In genomic region chr5:3376167-3376566, GRCm38 (mm10) we compare ENCODE assay signal across 21 mouse cellular contexts. TPM values are rescaled to one million over a fixed set of nuclear protein-coding genes. Genes with fewer than 3 reads are reported as not detected.
DNase-seq lines count a peak whose midpoint lies in the region; ATAC-seq lines count a peak whose summit lies in the region.
"Had no signal": no experiment of that assay in that cellular context is flagged by ENCODE, and none has a peak within 500 bp of the region (broad histone marks: within the 10 kb centered on the region; RNA-seq: fewer than 3 reads in every experiment).

No protein-coding gene starts in this region.

- no peak overlapping the region for H3K4me2 ChIP-seq in kidney, embryonic 16.5 days (replicated peaks; ENCODE audit: low read depth, low read length)
- no peak overlapping the region for H3K4me2 ChIP-seq in kidney, embryonic 14.5 days (replicated peaks; ENCODE audit: low read depth, low read length)
- no peak overlapping the region for H3K4me2 ChIP-seq in intestine, embryonic 16.5 days (ENCODE audit: low read depth, low read length)
- H3K4me2 ChIP-seq: embryonic facial prominence, embryonic 12.5 days; forebrain, embryonic 15.5 days; hindbrain, embryonic 14.5 days had no signal

- H3K4me1 ChIP-seq in kidney, embryonic 16.5 days (ENCODE audit: insufficient read depth, low read length): 0 out of 2 replicates have a peak, but pooled peaks cover 6% of the 10 kb centered on the region
- no peaks in the 10 kb centered on the region for H3K4me1 ChIP-seq in kidney, embryonic 14.5 days (ENCODE audit: control insufficient read depth, insufficient read depth, low read length)
- peaks cover 3% of the 10 kb centered on the region; the same call in 1 of the 2 replicates for H3K4me1 ChIP-seq in intestine, embryonic 16.5 days (ENCODE audit: control insufficient read depth, insufficient read depth, low read length)
- H3K4me1 ChIP-seq in midbrain, embryonic 10.5 days: no peaks in the 10 kb centered on the region
- H3K4me1 ChIP-seq: forebrain, embryonic 15.5 days; hindbrain, embryonic 10.5 days had no signal

- H3K9me3 ChIP-seq in kidney, embryonic 16.5 days (ENCODE audit: low read length): no peaks in the 10 kb centered on the region
- H3K9me3 ChIP-seq in kidney, embryonic 14.5 days (ENCODE audit: control insufficient read depth, low read length): no peaks in the 10 kb centered on the region
- no peaks in the 10 kb centered on the region for H3K9me3 ChIP-seq in intestine, embryonic 16.5 days (ENCODE audit: control insufficient read depth, low read length)
- H3K9me3 ChIP-seq in midbrain, embryonic 10.5 days (replicated peaks): no peaks in the 10 kb centered on the region
- H3K9me3 ChIP-seq: embryonic facial prominence, embryonic 12.5 days; forebrain, embryonic 15.5 days; G1E; heart, embryonic 10.5 days; hindbrain, embryonic 10.5 days had no signal

- H3K4me3 ChIP-seq in kidney, embryonic 16.5 days (ENCODE audit: low read length): no peak overlapping the region
- no peak overlapping the region for H3K4me3 ChIP-seq in kidney, embryonic 14.5 days (ENCODE audit: low read length)
- H3K4me3 ChIP-seq in intestine, embryonic 16.5 days (ENCODE audit: low read length): no peak overlapping the region
- no peak overlapping the region for H3K4me3 ChIP-seq in midbrain, embryonic 10.5 days
- H3K4me3 ChIP-seq: embryonic facial prominence, embryonic 12.5 days; forebrain, embryonic 15.5 days; heart, embryonic 10.5 days; hindbrain, embryonic 10.5 days had no signal

- H3K27ac ChIP-seq in kidney, embryonic 16.5 days (ENCODE audit: low read length): no peak overlapping the region
- H3K27ac ChIP-seq in kidney, embryonic 14.5 days (ENCODE audit: low read depth, low read length): no peak overlapping the region
- no peak overlapping the region for H3K27ac ChIP-seq in intestine, embryonic 16.5 days (ENCODE audit: low read length)
- H3K27ac ChIP-seq in midbrain, embryonic 10.5 days (replicated peaks): no peak overlapping the region
- H3K27ac ChIP-seq: embryonic facial prominence, embryonic 12.5 days; forebrain, embryonic 15.5 days; heart, embryonic 10.5 days; hindbrain, embryonic 10.5 days; hindbrain, embryonic 14.5 days had no signal

- no peaks in the 10 kb centered on the region for H3K27me3 ChIP-seq in kidney, embryonic 16.5 days (ENCODE audit: insufficient read depth, low read length)
- H3K27me3 ChIP-seq in kidney, embryonic 14.5 days (ENCODE audit: control insufficient read depth, insufficient read depth, low read length): no peaks in the 10 kb centered on the region
- no peaks in the 10 kb centered on the region for H3K27me3 ChIP-seq in intestine, embryonic 16.5 days (replicated peaks; ENCODE audit: control insufficient read depth, insufficient read depth, low read length)
- H3K27me3 ChIP-seq in midbrain, embryonic 10.5 days (ENCODE audit: low read depth, poor library complexity, severe bottlenecking): no peaks in the 10 kb centered on the region
- H3K27me3 ChIP-seq: embryonic facial prominence, embryonic 12.5 days; forebrain, embryonic 15.5 days had no signal

- peak; percentile 38 for DNase-seq in kidney, adult 11 months
- peak; percentile 71 for DNase-seq in kidney, adult 9 months
- peak; percentile 23 to 48 for DNase-seq in kidney, postnatal 25 days
- no peak for DNase-seq in midbrain, embryonic 10.5 days (ENCODE audit: low spot score)
- no peak for DNase-seq in cerebellum, postnatal 4 days (ENCODE audit: low spot score in 2 of 2)
- DNase-seq: adrenal gland, adult 8-10 months; adrenal gland, postnatal 36 days; cerebellum, adult 2 months; cerebellum, postnatal 10 days; embryo, embryonic 11 days; gastrocnemius, postnatal 14 days; heart, postnatal 14 days had no signal

- no peak overlapping the region for H3K9ac ChIP-seq in kidney, embryonic 16.5 days (replicated peaks; ENCODE audit: low read length)
- H3K9ac ChIP-seq in kidney, embryonic 14.5 days (ENCODE audit: low read depth, low read length): no peak overlapping the region
- H3K9ac ChIP-seq in intestine, embryonic 16.5 days (ENCODE audit: low read depth, low read length): no peak overlapping the region
- H3K9ac ChIP-seq: embryonic facial prominence, embryonic 12.5 days; forebrain, embryonic 15.5 days; hindbrain, embryonic 14.5 days had no signal

- ATAC-seq in kidney, embryonic 16.5 days (ENCODE audit: low FRiP score, low TSS enrichment): no peak; the same call in 1 of the 2 replicates
- no peak for ATAC-seq in kidney, embryonic 14.5 days (ENCODE audit: low FRiP score, low TSS enrichment)
- ATAC-seq in intestine, embryonic 16.5 days: peak; percentile 75
- ATAC-seq: forebrain, embryonic 15.5 days had no signal

- WGBS in kidney, embryonic 16.5 days: 63% methylated on average over 2 of the region's 2 CpGs
- WGBS in kidney, embryonic 14.5 days: 69% methylated on average over 2 of the region's 2 CpGs
- 76% methylated on average over 2 of the region's 2 CpGs for WGBS in intestine, embryonic 16.5 days
- whole genome bisulfite sequencing in midbrain, embryonic 10.5 days: 86% methylated on average over 2 of the region's 2 CpGs

- no peaks in the 10 kb centered on the region for H3K36me3 ChIP-seq in kidney, embryonic 16.5 days (ENCODE audit: insufficient read depth, low read length)
- no peaks in the 10 kb centered on the region for H3K36me3 ChIP-seq in kidney, embryonic 14.5 days (ENCODE audit: control insufficient read depth, insufficient read depth, low read length)
- H3K36me3 ChIP-seq in intestine, embryonic 16.5 days (ENCODE audit: control insufficient read depth, insufficient read depth, low read length): no peaks in the 10 kb centered on the region
- no peaks in the 10 kb centered on the region for H3K36me3 ChIP-seq in midbrain, embryonic 10.5 days
- H3K36me3 ChIP-seq: embryonic facial prominence, embryonic 12.5 days; forebrain, embryonic 15.5 days; heart, embryonic 10.5 days; hindbrain, embryonic 10.5 days had no signal

RNA-seq across cellular contexts. Expression of gene Cdk6, which starts 34.9 kb away (rescaled TPM):
- polyA plus RNA-seq in kidney, embryonic 16.5 days (2015; fragmentation: Nextera tagmentation; extraction: Ambion mirVana): 16.6 and 21.2 TPM in 2 replicates
- polyA plus RNA-seq in kidney, embryonic 14.5 days (2014; fragmentation: Nextera tagmentation; extraction: Ambion mirVana): 18.6 and 23.4 TPM in 2 replicates
- 19.7 and 20.9 TPM in 2 replicates for polyA plus RNA-seq in intestine, embryonic 16.5 days (2015; fragmentation: Nextera tagmentation; extraction: Ambion mirVana)
- 16.5 and 21.6 TPM in 2 replicates for polyA plus RNA-seq in midbrain, embryonic 10.5 days (2016; fragmentation: Nextera tagmentation; extraction: Ambion mirVana)

Comparison
In these comparisons a context has a peak if more than half of its experiments do, and no peak if none do; other contexts are left out.
1. DNase-seq: peak in kidney, adult 11 months (single experiment), kidney, adult 9 months (single experiment) and kidney, postnatal 25 days (2 of 2); none in midbrain, embryonic 10.5 days (single experiment) and cerebellum, postnatal 4 days (0 of 2).